ENCODE assay signal across 8 mouse cellular contexts in the genomic region with DNA sequence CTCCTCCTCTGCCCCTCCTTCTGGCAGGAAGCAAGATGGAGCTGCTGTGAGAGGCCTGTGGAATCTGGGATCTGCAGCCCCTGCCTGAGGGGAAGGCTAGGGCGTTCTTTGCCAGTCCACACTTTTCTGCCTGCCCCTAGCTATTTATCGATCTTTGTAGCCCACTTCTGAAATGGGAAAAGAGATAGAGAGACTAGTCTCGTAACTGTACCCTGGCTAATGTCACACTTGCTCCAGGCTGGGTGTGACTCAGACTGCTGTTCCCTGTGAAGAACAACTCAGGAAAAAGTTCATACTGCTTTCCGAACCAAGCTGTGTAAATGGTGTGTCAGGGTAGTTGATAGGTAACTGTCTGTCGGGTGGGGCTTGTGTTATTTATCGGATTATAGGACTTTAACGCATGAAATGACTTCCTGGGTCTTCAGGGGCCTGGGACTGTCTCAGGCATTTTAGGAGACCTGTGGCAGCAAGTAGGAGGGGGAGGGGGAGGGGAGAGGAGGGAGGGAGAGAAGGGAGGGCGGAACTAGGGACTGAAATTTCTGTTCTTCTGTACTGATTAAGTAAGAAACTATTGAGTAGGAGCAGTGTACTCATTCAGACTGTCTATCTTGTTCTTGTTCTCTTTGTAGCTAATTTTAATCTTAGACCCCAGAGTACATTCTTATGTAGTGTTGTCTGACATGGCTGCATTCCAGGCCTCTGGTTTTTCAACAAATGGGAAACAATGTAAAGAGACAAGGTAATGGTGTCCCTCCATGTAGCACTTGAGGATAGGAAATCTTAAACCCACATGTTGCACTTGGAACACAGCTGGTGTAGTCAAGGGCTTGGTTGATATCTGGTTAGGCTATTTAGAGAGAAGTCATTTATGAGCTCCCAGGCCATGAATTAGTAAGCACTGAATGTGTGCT. TPM values are rescaled to one million over a fixed set of nuclear protein-coding genes. Genes with fewer than 3 reads are reported as not detected.
DNase-seq lines count a peak whose midpoint lies in the region; ATAC-seq lines count a peak whose summit lies in the region.

No protein-coding gene starts in this region.

- peak overlapping the region; percentile 36; the same call in 1 of the 2 replicates for H3K27ac ChIP-seq in embryonic facial prominence, embryonic 12.5 days
- H3K27ac ChIP-seq in hindbrain, embryonic 12.5 days = no peak overlapping the region; the same call in 1 of the 2 replicates
- peak overlapping the region; percentile 88 for H3K27ac ChIP-seq in liver, embryonic 12.5 days
- no peak overlapping the region for H3K27ac ChIP-seq in neural tube, embryonic 14.5 days (ENCODE audit: low read depth, low read length)

- intact Hi-C loops in heart, postnatal 25 days (cut with DNase I) = loop anchor here (2.0 kb wide), 1 partner anchor 62 kb away; no protein-coding TSS in a partner anchor

- DNase-seq in heart, adult 11 months = peak; percentile 94
- DNase-seq in heart, postnatal 25 days (ENCODE audit: low spot score) = no peak
- DNase-seq in right cerebral cortex, adult 18-20 months = no peak

- peaks cover 16% of the 10 kb centered on the region for H3K4me1 ChIP-seq in embryonic facial prominence, embryonic 12.5 days
- peaks cover 17% of the 10 kb centered on the region for H3K4me1 ChIP-seq in hindbrain, embryonic 12.5 days
- peaks cover 63% of the 10 kb centered on the region for H3K4me1 ChIP-seq in liver, embryonic 12.5 days
- peaks cover 9% of the 10 kb centered on the region for H3K4me1 ChIP-seq in neural tube, embryonic 14.5 days (ENCODE audit: control insufficient read depth, insufficient read depth, low read length)

- H3K36me3 ChIP-seq in embryonic facial prominence, embryonic 12.5 days = no peaks in the 10 kb centered on the region
- H3K36me3 ChIP-seq in hindbrain, embryonic 12.5 days = no peaks in the 10 kb centered on the region
- 0 out of 2 replicates have a peak, but pooled peaks cover 3% of the 10 kb centered on the region for H3K36me3 ChIP-seq in liver, embryonic 12.5 days
- H3K36me3 ChIP-seq in neural tube, embryonic 14.5 days (ENCODE audit: control insufficient read depth, insufficient read depth, low read length) = no peaks in the 10 kb centered on the region

- no peak for ATAC-seq in embryonic facial prominence, embryonic 12.5 days (ENCODE audit: insufficient number of reproducible peaks, insufficient read depth, low FRiP score, low TSS enrichment)
- ATAC-seq in hindbrain, embryonic 12.5 days (ENCODE audit: low FRiP score) = no peak
- ATAC-seq in liver, embryonic 12.5 days = no peak
- no peak for ATAC-seq in neural tube, embryonic 14.5 days (ENCODE audit: low read depth)
- ATAC-seq in granulocyte monocyte progenitor cell, adult 5-6 weeks (replicated peaks; ENCODE audit: poor library complexity, severe bottlenecking) = no peak

- H3K27me3 ChIP-seq in embryonic facial prominence, embryonic 12.5 days = no peaks in the 10 kb centered on the region
- H3K27me3 ChIP-seq in hindbrain, embryonic 12.5 days = no peaks in the 10 kb centered on the region
- H3K27me3 ChIP-seq in liver, embryonic 12.5 days (replicated peaks) = no peaks in the 10 kb centered on the region
- no peaks in the 10 kb centered on the region for H3K27me3 ChIP-seq in neural tube, embryonic 14.5 days (ENCODE audit: control insufficient read depth, insufficient read depth, low read length)

- H3K4me3 ChIP-seq in embryonic facial prominence, embryonic 12.5 days = peak overlapping the region; percentile 90
- H3K4me3 ChIP-seq in hindbrain, embryonic 12.5 days = peak overlapping the region; percentile 82
- H3K4me3 ChIP-seq in liver, embryonic 12.5 days = peak overlapping the region; percentile 87
- H3K4me3 ChIP-seq in neural tube, embryonic 14.5 days (ENCODE audit: low read depth, low read length) = peak overlapping the region; percentile 65

- peak overlapping the region; percentile 82 for H3K4me2 ChIP-seq in embryonic facial prominence, embryonic 12.5 days (replicated peaks)
- H3K4me2 ChIP-seq in hindbrain, embryonic 12.5 days (replicated peaks) = peak overlapping the region; percentile 59
- peak overlapping the region; percentile 93 for H3K4me2 ChIP-seq in liver, embryonic 12.5 days
- peak overlapping the region; percentile 60 for H3K4me2 ChIP-seq in neural tube, embryonic 14.5 days (ENCODE audit: low read depth, low read length)

- peak overlapping the region; percentile 80 for H3K9ac ChIP-seq in embryonic facial prominence, embryonic 12.5 days
- peak overlapping the region; percentile 78 for H3K9ac ChIP-seq in hindbrain, embryonic 12.5 days
- H3K9ac ChIP-seq in liver, embryonic 12.5 days = peak overlapping the region; percentile 88
- peak overlapping the region; percentile 51; the same call in 1 of the 2 replicates for H3K9ac ChIP-seq in neural tube, embryonic 14.5 days (replicated peaks; ENCODE audit: low read depth, low read length)

- WGBS in embryonic facial prominence, embryonic 12.5 days = 30% methylated on average over 8 of the region's 8 CpGs
- WGBS in hindbrain, embryonic 12.5 days = 34% methylated on average over 8 of the region's 8 CpGs
- 7% methylated on average over 8 of the region's 8 CpGs for whole genome bisulfite sequencing in liver, embryonic 12.5 days (ENCODE audit: insufficient replicate concordance)
- WGBS in neural tube, embryonic 14.5 days = 28% methylated on average over 8 of the region's 8 CpGs

- H3K9me3 ChIP-seq in embryonic facial prominence, embryonic 12.5 days = no peaks in the 10 kb centered on the region
- no peaks in the 10 kb centered on the region for H3K9me3 ChIP-seq in hindbrain, embryonic 12.5 days (replicated peaks)
- 0 out of 2 replicates have a peak, but pooled peaks cover 3% of the 10 kb centered on the region for H3K9me3 ChIP-seq in liver, embryonic 12.5 days (replicated peaks)
- H3K9me3 ChIP-seq in neural tube, embryonic 14.5 days (ENCODE audit: control insufficient read depth, low read length) = no peaks in the 10 kb centered on the region

RNA-seq across cellular contexts. Expression of gene Vcl, which starts 1.5 kb away (rescaled TPM):
- 100 to 1,000 TPM; 126 to 132 TPM for total RNA-seq in heart, postnatal 25 days (2021)
- polyA plus RNA-seq in embryonic facial prominence, embryonic 12.5 days (2016; fragmentation: Nextera tagmentation; extraction: Ambion mirVana) = 45.3 and 49.9 TPM in 2 replicates
- 39.1 and 46.4 TPM in 2 replicates for polyA plus RNA-seq in hindbrain, embryonic 12.5 days (2016; fragmentation: Nextera tagmentation; extraction: Ambion mirVana)
- polyA plus RNA-seq in liver, embryonic 12.5 days (2016; fragmentation: Nextera tagmentation; extraction: Ambion mirVana) = 36.0 and 37.7 TPM in 2 replicates
- 18.2 and 28.0 TPM in 2 replicates for polyA plus RNA-seq in neural tube, embryonic 14.5 days (2014; fragmentation: Nextera tagmentation; extraction: Ambion mirVana)
- total RNA-seq in granulocyte monocyte progenitor cell, adult 5-6 weeks (2014; fragmentation: Nextera tagmentation) = 29.0 and 29.8 TPM in 2 replicates
- total RNA-seq in granulocyte monocyte progenitor cell, adult 5-6 weeks (2017) = 25.2 and 25.4 TPM in 2 replicates

Comparison
In these comparisons a context has a peak if more than half of its experiments do, and no peak if none do; other contexts are left out.
1. H3K27ac ChIP-seq: peak in embryonic facial prominence, embryonic 12.5 days (single experiment) and liver, embryonic 12.5 days (single experiment); none in hindbrain, embryonic 12.5 days (single experiment) and neural tube, embryonic 14.5 days (single experiment).
2. Peak in every context shown above with its lines, with median percentiles within 50 percentile points of each other: H3K4me2 ChIP-seq, H3K4me3 ChIP-seq and H3K9ac ChIP-seq.